Mouse (Mus musculus): ENCODE results near the gene Zfp52.

DNA sequence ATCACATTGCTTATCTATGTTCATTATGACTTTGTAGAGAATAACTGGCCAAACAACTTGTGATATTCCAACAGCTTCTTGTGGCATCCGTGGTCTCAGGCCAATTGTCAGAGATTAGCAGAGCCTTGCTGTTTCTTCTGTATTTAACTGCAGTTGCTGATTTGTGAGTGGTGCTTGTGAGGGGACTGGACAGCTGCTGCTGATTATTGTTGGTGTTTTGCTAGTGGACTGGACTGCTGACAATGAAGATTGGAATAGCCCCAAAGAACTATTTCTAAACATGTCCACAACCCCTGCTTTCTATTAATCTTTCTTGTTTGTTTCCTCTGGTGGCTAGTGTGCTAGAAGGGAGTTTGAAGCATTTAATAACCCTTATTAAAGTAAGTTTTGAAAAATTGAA, 34.0 kb upstream of the Zfp52 start:
- TF ChIP-seq CTCF (IDR thresholded peaks at IDR 0.05; ENCODE audit: insufficient read depth, low read depth, low read length) (no peak), POLR2A (IDR thresholded peaks at IDR 0.05; ENCODE audit: insufficient read depth, low read depth, low read length) (no peak)

Data from olfactory bulb, adult 2 months (tissue).